Mouse (Mus musculus): ENCODE measurements around the gene Slc43a3.
A peak's percentile ranks its signal among the peaks of the same experiment; 100 is the strongest.

- TF ChIP-seq ZKSCAN1 (IDR thresholded peaks at IDR 0.05; ENCODE audit: low read depth, low read length) (0 out of 2 replicates have a peak, but pooled peaks have one; percentile 54), CTCF (IDR thresholded peaks at IDR 0.05 in 2 of 3, conservative IDR thresholded peaks at IDR 0.05 in 1 of 3; ENCODE audit: control insufficient read depth in 1 of 3, insufficient read depth in 1 of 3, low read depth in 2 of 3, low read length in 3 of 3, poor library complexity in 1 of 3, severe bottlenecking in 1 of 3) (peak in 1 of 3 experiments; percentile 16; a peak in 1 of 6 replicates), ZMIZ1 (IDR thresholded peaks at IDR 0.05; ENCODE audit: low read depth, low read length) (no peak), ELF1 (IDR thresholded peaks at IDR 0.05; ENCODE audit: low read depth, low read length) (no peak), EP300 (IDR thresholded peaks at IDR 0.05; ENCODE audit: low read depth in 1 of 2, low read length in 2 of 2) (peak; percentile 80 to 83), POLR2A (IDR thresholded peaks at IDR 0.05; ENCODE audit: control insufficient read depth in 1 of 2, insufficient read depth in 1 of 2, low read depth in 1 of 2, low read length in 2 of 2, poor library complexity in 1 of 2) (no peak), TAL1 (IDR thresholded peaks at IDR 0.05; ENCODE audit: low read length) (peak; percentile 62; the same call in 1 of the 2 replicates), JUND (IDR thresholded peaks at IDR 0.05; ENCODE audit: low read depth, low read length) (no peak), SIN3A (IDR thresholded peaks at IDR 0.05; ENCODE audit: low read length) (no peak), GATA1 (IDR thresholded peaks at IDR 0.05; ENCODE audit: low read depth, low read length) (peak; percentile 76), BHLHE40 (IDR thresholded peaks at IDR 0.05; ENCODE audit: borderline replicate concordance, low read depth, low read length) (0 out of 2 replicates have a peak, but pooled peaks have one; percentile 8), MAZ (IDR thresholded peaks at IDR 0.05; ENCODE audit: low read depth, low read length) (no peak), ETS1 (IDR thresholded peaks at IDR 0.05; ENCODE audit: low read depth, low read length) (peak; percentile 67)
Observed at GRCm38 (mm10) chr2:84939306-84939705, 2.9 kb downstream of the Slc43a3 start.
